Mouse (Mus musculus) gastrocnemius, postnatal 10 days (tissue): ENCODE data around the gene Tcl1b2. TPM values are rescaled to one million over a fixed set of nuclear protein-coding genes. Genes with fewer than 3 reads are reported as not detected.
"Not testable (repeated sequence)": the region's sequence is repeated elsewhere in the genome, so short reads cannot be mapped to it uniquely, and the experiment has no call there.

ENCODE experiments used
- DNase-seq: peaks from one replicate; pipeline ENCODE4 v3.0.0; 2021; ENCODE audit warnings: mixed read lengths
- total RNA-seq, 2 experiments: library from RNA; stranded (reverse); gene quantifications; 2 replicates each; pipeline ENCODE4 v1.2.3; 2021

Tcl1b2 gene
- total RNA-seq, 2 experiments from 2014 or later: not detected

DNA sequence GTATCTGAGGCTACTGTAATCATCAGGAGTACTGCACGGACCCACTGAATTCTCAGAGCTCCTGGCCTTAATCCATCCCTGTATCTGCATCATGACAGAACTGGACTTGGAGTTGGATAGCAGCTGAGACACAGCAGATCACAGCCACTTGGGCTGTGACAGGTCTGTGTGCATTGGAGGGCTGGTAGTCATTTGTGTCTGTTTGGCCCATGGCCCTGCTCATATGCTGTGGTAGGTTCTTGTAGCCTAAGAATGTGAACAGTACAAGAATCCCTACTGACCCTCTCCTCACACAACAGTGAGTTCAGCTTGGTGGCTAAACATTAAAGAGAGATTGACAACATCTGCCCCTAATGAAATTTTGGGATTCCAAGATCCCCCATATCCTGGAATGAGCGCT is 27.6 kb downstream of the Tcl1b2 start:
- no peak for DNase-seq

DNA sequence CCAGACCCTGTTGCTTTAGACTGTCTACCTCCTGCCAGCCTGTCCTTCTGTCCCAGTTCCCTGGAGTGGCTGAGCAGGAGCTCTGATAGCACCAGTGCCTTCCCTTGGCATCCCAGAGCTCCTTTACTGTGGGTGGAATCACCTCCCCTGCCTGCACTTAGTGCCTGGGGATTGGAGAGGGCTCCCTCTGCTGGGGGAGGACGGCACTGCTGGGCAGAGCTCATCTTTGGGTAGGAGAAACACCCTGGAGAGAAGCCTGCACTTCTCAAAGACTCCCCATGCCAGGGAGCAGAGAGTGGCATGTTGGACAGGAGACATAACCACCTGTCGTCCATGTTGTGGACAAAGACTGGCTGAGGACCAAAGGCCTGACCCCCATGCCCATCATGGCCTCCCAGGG is 28.5 kb downstream of the Tcl1b2 start:
- DNase-seq: peak; percentile 60

DNA sequence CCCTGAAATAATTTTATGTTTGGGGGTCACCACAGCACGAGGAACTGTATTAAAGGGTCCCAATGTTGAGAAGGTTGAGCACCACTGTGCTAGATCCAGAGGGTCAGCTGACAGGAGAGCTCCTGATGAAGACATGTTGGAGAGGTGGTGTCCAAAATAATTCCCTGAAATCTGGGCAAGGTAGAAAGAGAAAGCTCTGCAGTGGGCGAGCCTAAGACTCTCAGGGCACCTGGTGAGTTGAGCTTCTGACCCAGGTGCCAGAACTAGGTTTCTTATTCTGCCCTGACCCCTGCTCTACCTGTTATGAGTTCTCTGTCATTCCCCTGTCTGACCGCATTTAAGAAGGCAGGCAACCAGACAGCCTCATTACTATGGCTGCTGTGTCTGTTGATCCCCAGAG is 30.2 kb downstream of the Tcl1b2 start, which contains the start of gene Tcl1b5:
Gene Tcl1b5, plus strand, starts transcription at position 301 of the 400 bp plus-strand sequence.
- not testable (repeated sequence) for DNase-seq

DNA sequence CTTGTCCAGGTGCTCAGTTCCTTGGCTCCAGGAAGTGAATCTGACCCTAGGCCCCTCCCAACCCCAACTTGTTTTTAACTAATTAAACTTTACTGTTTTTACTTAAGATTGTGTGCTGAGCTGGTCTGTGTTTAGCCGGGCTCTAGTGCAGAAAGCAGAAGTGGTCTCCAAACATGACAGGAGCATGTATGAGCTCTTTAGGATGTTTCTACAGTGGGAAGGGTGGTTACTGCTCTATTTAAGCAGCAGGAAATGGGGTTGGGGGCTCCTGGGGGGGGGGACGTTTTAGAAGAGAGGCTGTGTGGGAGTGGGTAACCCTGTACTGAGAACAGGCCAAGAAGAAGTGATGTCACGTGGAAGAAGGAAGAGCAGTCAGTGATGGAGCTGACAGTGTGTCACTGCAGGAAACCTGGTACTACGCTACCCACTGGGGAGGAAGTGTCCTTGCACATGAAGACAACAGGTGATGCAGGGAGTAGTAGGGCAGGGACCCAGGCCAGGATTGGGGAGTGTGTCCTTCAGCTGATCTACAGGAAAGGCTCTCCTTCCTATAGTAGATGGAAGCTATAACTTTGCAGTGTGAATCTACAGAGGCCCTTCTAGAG is 35.3 kb downstream of the Tcl1b2 start:
- not testable (repeated sequence) for DNase-seq

DNA sequence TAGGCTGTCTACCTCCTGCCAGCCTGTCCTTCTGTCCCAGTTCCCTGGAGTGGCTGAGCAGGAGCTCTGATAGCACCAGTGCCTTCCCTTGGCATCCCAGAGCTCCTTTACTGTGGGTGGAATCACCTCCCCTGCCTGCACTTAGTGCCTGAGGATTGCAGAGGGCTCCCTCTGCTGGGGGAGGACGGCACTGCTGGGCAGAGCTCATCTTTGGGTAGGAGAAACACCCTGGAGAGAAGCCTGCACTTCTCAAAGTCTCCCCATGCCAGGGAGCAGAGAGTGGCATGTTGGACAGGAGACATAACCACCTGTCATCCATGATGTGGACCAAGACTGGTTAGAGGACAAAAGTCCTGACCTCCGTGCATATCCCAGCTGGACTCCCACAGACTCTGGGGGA is 43.2 kb downstream of the Tcl1b2 start:
- not testable (repeated sequence) for DNase-seq

DNA sequence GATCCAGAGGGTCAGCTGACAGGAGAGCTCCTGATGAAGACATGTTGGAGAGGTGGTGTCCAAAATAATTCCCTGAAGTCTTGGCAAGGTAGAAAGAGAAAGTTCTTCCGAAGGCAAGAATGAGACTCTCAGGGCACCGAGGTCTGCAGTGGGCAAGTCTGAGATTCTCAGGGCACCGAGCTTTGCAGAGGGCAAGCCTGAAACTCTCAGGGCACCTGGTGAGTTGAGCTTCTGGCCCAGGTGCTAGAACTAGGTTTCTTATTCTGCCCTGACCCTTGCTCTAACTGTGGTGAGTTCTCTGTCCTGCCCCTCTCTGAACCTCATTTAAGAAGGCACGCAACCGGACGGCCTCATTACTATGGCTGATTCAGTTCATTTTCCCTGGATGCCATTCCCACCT is 44.9 kb downstream of the Tcl1b2 start, which contains the start of gene Tcl1b3:
Gene Tcl1b3, plus strand, starts transcription at position 301 of the 400 bp plus-strand sequence.
- DNase-seq: not testable (repeated sequence)

DNA sequence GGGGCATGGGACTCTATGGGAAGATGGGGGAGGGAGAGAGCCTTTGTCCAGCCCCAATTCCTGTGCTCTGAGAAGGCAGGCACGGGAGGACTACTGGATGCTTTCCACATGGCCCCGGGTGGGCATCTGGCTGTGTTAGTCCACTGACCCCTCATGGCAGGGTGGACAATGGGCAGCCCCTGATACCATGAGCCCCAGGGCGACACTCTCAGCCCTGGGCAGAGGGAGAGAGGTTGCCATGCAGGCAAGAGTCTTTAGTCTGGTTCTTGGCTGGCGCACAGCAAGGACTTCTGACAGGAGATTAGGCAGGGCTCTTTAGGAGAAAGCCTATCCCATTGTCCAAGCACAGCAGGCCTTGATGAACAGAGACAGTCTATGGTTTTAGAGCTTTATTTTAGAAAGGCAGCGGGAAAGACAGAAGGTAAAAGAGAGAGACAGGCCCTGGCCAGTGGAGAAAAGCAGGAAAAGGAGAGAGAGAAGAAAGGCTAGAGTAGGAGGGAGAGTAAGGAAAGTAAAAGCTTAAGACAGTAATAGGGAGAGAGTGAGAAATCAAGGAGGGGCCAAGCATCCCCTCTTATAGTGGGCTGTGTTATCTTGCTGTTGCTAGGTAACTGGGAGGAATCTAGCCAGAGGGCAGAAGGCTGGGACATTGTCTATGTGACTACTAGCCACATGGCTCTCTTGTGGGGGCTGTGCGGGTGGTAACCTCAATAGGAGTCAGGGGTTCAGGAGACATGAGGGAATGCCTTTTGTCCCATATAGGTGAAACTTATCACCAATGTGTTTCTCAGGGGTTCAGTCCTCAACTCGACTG is 54.1 kb downstream of the Tcl1b2 start:
- DNase-seq: not testable (repeated sequence)

DNA sequence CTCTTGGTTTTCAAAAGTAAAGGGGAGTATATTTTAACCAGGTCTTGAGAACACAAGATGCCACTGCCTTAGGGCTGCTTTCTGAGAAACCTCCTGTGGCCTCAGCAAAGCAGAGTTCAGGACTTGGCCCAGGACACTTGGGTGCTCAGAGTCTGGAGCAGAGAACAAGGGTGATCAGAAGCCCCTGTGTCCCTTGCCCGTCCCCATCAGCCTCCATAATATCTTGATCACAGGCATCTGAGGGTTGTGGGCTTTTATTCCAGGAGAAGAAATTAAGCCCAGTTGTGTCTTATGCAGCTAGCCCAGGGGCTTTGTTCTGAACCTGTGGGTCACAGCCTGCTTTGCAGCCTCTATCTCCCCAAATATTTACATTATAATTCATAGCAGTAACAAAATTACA is 55.8 kb downstream of the Tcl1b2 start, which contains the start of gene Tcl1b4:
Gene Tcl1b4, plus strand, starts transcription at position 301 of the 400 bp plus-strand sequence.
- DNase-seq: not testable (repeated sequence)

Other genes starting within 250 kb of the Tcl1b2 start
- gene Syne3, start 136.2 kb upstream of the Tcl1b2 start, total RNA-seq: 10 to 100 TPM in 1 of 2 experiments, 1 to 10 TPM in 1; 9.0 to 11.5 TPM
- 10 to 100 TPM; 60.5 to 69.7 TPM for gene Glrx5, start 113.3 kb upstream of the Tcl1b2 start, total RNA-seq
- gene Tcl1b1, start 13.7 kb downstream of the Tcl1b2 start, total RNA-seq: not detected
- not detected for gene Tcl1b5, start 30.3 kb downstream of the Tcl1b2 start, total RNA-seq
- not detected for gene Tcl1b3, start 45.0 kb downstream of the Tcl1b2 start, total RNA-seq
- gene Tcl1b4, start 55.9 kb downstream of the Tcl1b2 start, total RNA-seq: not detected
- gene Tcl1, start 76.8 kb downstream of the Tcl1b2 start, total RNA-seq: not detected
- gene Tunar, start 187.9 kb downstream of the Tcl1b2 start, total RNA-seq: not detected